Mouse (Mus musculus): ENCODE data around the gene Cnot10.

DNA sequence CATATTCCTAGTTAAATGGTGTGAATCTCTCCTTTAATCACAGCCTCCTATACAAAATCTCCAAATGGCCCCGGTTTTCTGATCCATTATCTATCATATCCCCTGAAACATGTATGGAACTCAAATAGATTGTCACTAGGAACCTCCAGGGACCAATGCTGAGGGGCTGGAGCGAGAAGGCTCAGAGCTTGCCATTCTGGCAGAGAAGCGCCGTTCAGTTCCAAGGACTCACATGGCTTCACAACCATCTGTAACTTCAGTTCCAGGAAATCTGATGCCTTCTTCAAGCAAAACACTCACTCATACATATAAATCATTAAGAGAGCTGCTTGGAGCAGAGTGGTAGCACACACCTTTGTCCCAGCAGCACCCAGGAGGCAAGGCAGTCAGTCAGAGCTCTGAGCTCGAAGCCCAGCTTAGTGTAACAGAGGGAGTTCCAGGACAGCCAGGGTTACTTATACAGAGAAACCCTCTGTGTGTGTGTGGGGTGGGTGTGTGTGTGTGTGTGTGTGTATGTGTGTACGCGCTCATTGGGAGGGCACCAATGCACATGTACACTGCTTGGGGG is 100.9 kb downstream of the Cnot10 start:
- no peak for TF ChIP-seq CTCF (IDR thresholded peaks at IDR 0.05; ENCODE audit: low read depth, low read length)
- no peak for TF ChIP-seq POLR2A (IDR thresholded peaks at IDR 0.05; ENCODE audit: extremely low read depth, insufficient read depth, low read length)
